Mouse (Mus musculus): Measurements from ENCODE around the gene Asb16.
"Not testable (repeated sequence)": the region's sequence is repeated elsewhere in the genome, so short reads cannot be mapped to it uniquely, and the experiment has no call there.

Gene Asb16

DNA sequence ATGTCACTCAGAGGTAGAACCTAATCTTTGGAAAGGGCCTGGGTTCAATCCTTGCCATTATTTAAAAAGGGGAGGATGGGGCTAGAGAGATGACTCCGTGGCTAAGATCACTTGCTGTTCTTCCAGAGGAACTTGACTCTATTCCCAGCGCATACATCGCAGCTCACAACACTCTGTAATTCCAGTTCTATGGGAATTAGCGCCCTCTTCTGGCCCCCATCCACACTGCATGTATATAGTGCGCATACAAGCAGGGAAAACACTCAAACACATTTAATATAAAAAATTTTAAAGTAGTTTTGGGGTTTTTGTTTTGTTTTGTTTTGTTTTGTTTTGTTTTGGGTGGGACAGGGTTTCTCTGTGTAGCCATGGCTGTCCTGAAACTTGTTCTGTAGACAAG lies 26.7 kb upstream of the Asb16 start:
- DNase-seq (ENCODE audit: low spot score) = no peak

DNA sequence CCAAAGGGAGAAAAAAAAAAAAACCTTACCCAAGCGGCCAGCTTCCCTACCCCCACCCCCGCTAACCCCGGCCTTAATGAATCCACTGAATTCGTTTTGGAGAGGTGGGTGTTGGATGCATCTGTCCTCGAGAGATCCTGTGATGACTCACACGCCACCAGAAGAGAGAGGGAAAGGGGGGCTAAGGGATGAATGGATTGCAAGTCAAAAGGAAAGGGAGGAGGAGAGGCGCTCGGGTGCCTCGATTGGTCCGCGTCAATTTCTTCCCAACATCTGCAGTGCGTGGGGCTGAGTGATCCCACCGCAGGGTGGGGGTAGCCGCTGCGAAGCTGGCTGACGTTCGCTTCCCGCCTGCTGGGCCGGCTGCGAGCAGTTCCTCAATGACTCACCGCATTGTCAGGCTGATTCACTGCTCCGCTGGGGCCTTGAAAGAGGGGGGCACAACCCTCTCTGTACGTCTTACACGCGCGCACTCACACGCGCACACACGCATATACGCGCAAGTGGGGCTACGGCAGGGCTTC lies 23.6 kb upstream of the Asb16 start:
- peak; percentile 63 for DNase-seq (ENCODE audit: low spot score)

- no peak for DNase-seq (ENCODE audit: low spot score)
These were observed 22.8 kb upstream of the Asb16 start for GRCm38 (mm10) chr11:102245581-102246272.

- DNase-seq (ENCODE audit: low spot score) = no peak
These were observed 22.3 kb upstream of the Asb16 start for GRCm38 (mm10) chr11:102246273-102246635.

DNA sequence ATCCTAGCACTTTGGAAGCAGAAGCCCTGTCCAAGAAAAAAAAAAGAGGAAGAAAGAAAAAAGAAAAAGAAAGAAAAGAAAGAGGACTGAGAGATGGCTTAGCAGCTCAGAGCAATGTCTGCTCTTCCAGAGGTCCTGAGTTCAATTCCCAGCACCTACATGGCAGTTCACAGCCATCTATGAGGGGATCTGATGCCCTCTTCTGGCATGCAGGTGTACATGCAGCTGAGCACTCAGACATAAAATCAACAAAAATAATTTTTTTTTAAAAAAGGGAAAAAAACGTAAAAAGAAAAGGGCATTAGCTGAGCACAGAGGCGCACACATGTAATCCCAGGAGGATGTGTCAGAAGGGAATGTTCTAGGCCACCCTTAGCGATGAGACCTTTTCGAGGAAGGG lies 21.7 kb upstream of the Asb16 start:
- no peak for DNase-seq (ENCODE audit: low spot score)

DNA sequence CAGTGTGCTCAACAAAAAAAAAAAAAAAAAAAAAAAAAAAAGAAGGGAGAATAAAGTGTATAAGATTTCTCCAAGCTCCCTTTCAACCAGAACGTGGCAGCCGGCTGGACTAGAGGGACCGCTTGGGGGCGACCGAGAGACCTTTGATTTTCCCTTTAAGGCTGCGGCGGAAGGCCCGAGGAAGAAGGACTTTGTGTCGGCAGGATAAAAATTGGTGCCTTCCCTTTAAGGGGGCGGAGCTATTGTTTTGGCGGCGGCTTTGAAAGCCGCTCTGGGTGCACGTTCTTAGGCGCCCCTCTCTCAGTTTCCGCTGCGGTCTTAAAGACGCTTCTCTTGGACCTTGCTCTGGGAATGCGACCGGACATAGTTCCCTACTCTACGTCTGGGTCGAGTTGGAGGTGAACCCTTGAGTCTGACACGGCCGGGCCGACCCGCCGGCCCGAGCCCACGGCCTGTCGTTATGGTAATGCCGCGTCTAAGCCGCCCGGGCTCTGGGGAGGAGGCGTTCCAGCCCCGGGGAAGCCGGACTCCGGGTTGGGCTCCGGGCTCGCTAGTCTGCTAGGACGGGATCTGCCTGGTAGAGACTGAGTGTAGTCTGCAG lies 19.8 kb upstream of the Asb16 start, which contains the start of gene BC030867:
Gene BC030867 (plus strand): TSS at position 253 of the 601 bp plus-strand sequence.
- DNase-seq (ENCODE audit: low spot score) = peak; percentile 96

GRCm38 (mm10) chr11:102249351-102250090 lies 19.0 kb upstream of the Asb16 start:
- no peak for DNase-seq (ENCODE audit: low spot score)

- DNase-seq (ENCODE audit: low spot score) = no peak
These were observed 11.0 kb upstream of the Asb16 start for GRCm38 (mm10) chr11:102257514-102257913.

GRCm38 (mm10) chr11:102258095-102258494 lies 10.4 kb upstream of the Asb16 start:
- no peak for DNase-seq (ENCODE audit: low spot score)

DNA sequence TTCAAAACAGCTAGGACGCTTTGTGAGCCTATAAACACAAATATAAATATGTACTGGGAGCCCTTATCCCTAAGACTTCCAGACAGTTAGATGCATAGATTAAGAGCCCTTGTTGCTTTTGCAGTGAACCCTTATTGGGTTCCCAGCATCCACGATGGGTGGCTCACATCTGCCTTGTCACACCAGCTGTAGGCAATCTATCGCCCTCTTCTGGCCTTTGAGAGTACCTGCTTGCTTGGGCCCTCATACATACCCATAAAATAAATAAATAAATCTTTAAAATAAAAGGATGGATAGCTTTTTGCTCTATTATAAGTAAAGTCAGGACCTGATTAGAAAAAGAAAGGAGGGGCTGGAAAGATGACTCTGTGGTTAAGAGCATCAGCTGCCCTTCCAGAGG lies 10.0 kb upstream of the Asb16 start:
- DNase-seq (ENCODE audit: low spot score) = no peak

- no peak for DNase-seq (ENCODE audit: low spot score)
These were observed 5.3 kb upstream of the Asb16 start for GRCm38 (mm10) chr11:102263211-102263610.

DNA sequence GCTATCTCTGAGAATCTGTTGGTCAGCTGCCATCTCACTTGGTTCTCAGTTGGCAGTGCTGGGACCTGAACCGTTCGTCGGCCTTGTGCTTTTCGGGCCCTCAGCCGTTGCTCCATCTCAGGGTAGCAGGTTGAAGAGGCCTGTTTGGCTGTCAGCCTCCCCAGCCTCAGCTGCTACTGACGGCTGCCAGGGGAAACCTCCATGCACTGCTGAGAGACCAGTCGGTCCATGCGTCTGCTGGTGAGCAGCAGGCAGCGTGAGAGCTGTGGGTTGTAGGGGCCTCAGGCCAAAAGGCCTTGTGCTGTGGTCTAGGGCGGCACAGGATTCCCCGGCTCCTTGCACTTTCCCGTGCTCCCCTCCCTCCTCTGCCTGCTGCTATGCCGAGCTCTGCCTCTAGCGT lies 2.7 kb upstream of the Asb16 start:
- no peak for DNase-seq (ENCODE audit: low spot score)

DNA sequence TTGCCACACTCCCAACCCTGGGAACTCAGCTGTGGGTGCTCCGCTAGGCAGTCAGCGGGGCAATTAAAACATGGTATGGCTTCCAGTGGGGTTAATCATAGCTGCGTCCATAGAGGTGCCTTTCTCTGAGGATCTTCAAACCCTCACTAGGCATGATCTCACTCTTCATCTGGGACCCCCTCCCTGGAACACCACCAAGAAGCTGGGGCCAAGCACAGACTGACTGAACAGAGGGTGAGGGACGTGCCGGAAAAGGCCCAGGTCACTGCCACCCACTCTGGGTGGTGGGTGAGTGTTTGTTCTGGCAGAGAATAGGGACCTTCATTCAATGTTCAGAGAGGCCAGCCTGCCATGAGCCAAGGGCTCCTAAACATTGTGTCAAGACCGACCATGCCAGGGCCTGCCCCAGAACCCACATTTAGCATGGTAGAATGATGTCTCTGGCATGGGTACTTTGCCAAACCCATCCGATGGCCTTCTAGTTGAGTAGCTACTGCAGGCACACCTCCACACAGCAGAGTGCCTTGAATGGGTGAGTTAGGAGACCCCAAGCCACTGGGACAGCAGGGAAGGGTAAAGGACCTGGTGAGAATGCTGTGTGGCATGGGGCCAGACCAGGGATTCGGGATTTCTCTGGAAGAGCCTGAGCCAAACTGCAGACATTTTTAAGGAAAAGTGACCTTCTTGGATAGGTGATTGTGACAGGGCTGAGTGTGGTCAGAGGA lies 1.8 kb upstream of the Asb16 start:
- DNase-seq (ENCODE audit: low spot score) = no peak

DNA sequence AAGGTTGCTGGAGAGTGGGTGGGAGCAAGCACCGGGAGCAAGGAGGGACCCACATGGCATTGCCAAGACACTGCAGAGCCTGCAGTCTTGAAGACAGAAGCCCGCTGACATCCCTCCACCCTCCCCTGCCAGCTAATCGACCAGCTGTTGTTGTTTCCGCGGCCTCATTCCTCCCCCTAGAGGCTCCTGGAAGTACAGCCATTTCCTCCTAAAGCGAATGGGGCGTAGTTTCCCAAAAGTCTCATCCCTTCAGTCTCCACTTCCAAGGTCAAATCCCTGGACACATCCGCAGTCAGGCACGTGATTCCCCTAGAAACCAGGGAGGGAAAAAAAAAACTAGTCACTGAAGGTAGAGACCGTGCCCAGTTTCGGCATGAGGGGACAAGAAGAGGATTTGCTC lies 1.1 kb upstream of the Asb16 start:
- peak; percentile 52 for DNase-seq (ENCODE audit: low spot score)

DNA sequence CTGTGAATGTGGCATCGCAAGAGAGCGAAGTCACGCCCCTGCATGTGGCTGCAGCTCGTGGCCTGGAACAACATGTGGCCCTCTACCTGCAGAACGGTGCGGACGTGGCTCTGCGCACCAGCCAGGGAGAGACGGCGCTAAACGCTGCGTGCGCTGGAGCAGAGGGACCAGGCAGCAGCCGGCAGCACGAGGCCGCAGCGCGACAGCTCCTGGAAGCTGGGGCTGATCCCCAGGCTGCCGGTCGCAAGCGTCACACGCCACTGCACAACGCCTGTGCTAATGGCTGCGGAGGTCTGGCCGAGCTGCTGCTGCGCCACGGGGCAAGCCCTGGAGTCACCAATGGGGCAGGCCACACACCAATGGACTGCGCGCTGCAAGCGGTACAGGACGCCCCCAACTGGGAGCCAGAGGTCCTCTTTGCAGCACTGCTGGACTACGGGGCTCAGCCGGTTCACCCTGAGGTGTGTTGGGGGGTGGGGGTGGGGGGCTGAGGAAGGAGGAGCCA lies 7.9 kb downstream of the Asb16 start:
- no peak for DNase-seq (ENCODE audit: low spot score)

- no peak for DNase-seq (ENCODE audit: low spot score)
These were observed 9.2 kb downstream of the Asb16 start for GRCm38 (mm10) chr11:102277754-102278153.

DNA sequence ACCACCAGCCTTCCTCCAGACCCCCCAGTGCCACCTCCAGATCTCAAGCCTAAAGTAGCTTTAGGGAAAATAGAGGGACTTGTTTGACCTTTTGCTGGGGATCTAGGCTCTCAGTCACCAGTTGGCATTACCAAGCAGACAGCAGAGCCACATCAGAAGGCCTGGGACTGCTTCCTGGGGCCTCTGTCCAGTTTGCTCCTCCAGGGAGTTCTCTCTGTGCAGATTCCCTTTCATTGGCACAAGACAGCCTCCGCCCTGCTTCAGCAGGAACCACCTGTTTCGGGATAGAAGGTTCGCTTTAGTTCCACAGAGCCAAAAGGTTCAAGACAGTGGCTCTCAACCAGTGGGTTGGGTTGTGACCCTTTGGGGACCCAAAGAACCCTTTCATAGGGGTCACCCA lies 11.1 kb downstream of the Asb16 start:
- DNase-seq (ENCODE audit: low spot score) = no peak

GRCm38 (mm10) chr11:102280267-102280666 lies 11.7 kb downstream of the Asb16 start:
- not testable (repeated sequence) for DNase-seq (ENCODE audit: low spot score)

- no peak for DNase-seq (ENCODE audit: low spot score)
These were observed 15.4 kb downstream of the Asb16 start for GRCm38 (mm10) chr11:102283922-102284321.

DNA sequence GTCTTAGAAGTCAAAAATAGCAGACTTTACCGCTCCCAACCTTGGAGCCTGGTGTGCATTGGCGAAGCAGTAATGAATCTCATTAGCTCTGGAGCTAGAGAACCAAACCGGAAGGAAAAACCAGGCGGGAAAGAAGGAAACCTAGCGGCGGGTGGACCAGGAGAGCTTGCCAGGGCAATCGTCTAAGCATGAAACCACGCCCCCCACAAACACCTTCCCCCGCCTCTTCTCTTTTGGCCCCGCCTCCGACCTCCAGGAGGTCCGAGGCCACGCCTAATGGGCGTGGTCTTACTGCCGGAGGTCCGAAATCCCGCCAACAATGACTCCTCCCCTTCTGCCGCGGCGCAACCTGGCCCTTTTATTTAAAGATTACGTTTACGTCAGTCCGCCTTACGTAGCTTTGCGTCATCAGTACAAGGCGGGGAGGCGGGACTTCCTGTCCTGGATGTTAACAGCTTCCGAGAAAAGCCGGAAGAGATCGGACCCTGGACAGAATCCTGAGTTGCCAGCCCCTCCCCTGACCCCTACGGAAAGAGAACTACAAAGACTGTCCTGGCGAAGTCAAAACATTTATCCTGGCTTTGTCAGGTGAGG lies 16.1 kb downstream of the Asb16 start, which contains the start of gene Tmub2:
Gene Tmub2 (plus strand): TSS at position 431 of the 594 bp plus-strand sequence.
- DNase-seq (ENCODE audit: low spot score) = peak; percentile 89

GRCm38 (mm10) chr11:102285095-102285834 lies 16.7 kb downstream of the Asb16 start:
- no peak for DNase-seq (ENCODE audit: low spot score)

Data from urinary bladder, postnatal 25 days (tissue).